Mouse (Mus musculus): ENCODE measurements around the gene Cd101. TPM values are rescaled to one million over a fixed set of nuclear protein-coding genes. Genes with fewer than 3 reads are reported as not detected.

Cd101 gene
- polyA plus RNA-seq, 1 experiment from 2014 or later, result 0.09 TPM

DNA sequence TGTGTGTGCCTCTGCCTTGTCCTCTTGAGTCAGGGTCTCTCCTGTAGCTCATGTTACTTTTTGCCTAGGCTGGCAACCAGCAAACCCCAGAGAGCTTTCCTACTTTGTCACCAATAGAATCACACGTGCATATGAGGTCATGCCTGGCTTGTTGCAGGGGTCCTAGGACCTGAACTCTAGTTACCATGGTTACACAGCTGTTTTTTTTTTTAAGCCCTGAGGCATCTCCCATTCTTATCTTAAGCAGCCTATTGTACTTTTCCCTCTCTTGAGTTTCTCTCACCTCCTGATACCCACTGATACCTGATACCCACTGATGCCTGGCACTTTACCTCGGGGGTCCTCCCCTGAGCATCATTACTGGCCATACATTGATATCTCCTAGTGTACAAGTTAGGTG is 29.6 kb downstream of the Cd101 start:
- Histone ChIP-seq H3K36me3 (ENCODE audit: control insufficient read depth, insufficient read depth, low read length) (no peaks in the 10 kb centered on the region), H3K4me1 (ENCODE audit: control insufficient read depth, insufficient read depth, low read length) (no peaks in the 10 kb centered on the region), H3K27ac (ENCODE audit: low read length) (no peak overlapping the region), H3K9me3 (replicated peaks; ENCODE audit: control insufficient read depth, low read length) (no peaks in the 10 kb centered on the region), H3K4me3 (replicated peaks; ENCODE audit: low read length) (no peak overlapping the region), H3K27me3 (ENCODE audit: control insufficient read depth, insufficient read depth, low read length) (no peaks in the 10 kb centered on the region), H3K4me2 (ENCODE audit: low read depth, low read length) (no peak overlapping the region), H3K9ac (ENCODE audit: low read length) (no peak overlapping the region)
- WGBS, result 31% methylated on average over 2 of the region's 2 CpGs
- no peak for ATAC-seq (ENCODE audit: insufficient read depth, low FRiP score)

DNA sequence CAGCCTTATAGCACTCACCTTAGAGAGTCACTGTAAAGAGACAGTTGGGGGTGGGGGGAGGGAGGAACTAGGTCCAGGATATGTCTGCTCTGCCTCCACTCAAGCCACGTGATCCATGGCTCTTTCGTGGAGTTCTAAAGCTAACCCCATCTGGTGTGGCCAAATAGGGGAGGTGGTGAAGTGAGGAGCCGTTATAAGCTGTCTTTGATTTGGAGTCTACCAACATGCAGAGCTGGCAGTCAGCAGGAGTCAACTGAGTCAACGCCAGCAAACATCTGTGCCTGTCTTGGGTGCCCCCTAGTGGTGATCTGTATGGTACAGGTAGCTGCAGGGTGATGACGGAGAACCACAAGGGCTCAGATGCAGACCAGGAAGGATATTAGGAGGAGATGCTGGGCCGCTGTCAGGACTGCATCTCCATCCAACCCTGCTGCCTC is 30.4 kb downstream of the Cd101 start:
- WGBS, result 30% methylated on average over 6 of the region's 6 CpGs
- no peak for ATAC-seq (ENCODE audit: insufficient read depth, low FRiP score)
- no peak overlapping the region for H3K4me3 ChIP-seq (replicated peaks; ENCODE audit: low read length)

DNA sequence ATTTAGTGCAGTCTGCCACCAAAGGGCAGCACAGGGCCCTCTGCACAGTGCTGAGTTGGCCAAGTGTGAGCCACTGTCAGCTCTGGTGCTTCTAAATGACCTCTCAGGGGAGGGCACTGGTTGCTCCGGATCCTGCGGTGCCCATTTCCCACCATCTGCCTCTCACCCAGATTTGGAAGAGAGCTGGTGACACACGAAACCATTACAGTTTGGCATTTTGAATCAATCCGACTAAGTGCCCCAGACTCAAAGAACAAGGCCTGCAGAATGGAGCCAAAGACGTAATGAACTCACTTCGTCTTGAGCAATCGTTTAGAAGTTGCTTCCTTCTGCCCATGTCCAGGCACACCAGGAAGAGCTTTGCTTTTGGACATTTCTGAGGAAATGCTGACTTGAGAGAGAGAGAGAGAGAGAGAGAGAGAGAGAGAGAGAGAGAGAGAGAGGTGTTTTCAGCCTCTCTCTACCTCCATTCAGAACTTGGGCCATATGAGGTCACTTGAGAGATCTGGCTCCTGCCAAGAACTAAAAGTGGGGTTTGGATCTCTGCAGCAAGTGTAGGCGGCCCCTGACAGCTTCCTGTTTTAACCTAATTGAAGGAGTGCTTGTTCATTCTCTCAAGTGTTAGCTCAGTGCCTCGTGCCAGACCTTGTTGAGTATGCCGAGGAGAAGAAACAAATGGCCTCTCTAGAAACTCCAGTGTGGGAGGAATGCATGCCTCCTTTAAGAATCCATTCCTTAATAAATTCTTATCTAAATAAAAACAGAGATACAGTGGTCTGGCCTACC is 31.4 kb downstream of the Cd101 start:
- Histone ChIP-seq H3K4me1 (ENCODE audit: control insufficient read depth, insufficient read depth, low read length) (0 out of 2 replicates have a peak, but pooled peaks cover 4% of the 10 kb centered on the region), H3K36me3 (ENCODE audit: control insufficient read depth, insufficient read depth, low read length) (no peaks in the 10 kb centered on the region), H3K9ac (ENCODE audit: low read length) (no peak overlapping the region), H3K4me2 (ENCODE audit: low read depth, low read length) (no peak overlapping the region), H3K9me3 (replicated peaks; ENCODE audit: control insufficient read depth, low read length) (no peaks in the 10 kb centered on the region), H3K27me3 (ENCODE audit: control insufficient read depth, insufficient read depth, low read length) (no peaks in the 10 kb centered on the region), H3K4me3 (replicated peaks; ENCODE audit: low read length) (no peak overlapping the region), H3K27ac (ENCODE audit: low read length) (no peak overlapping the region)
- WGBS, result 65% methylated on average over 10 of the region's 10 CpGs
- ATAC-seq (ENCODE audit: insufficient read depth, low FRiP score), result peak; percentile 33; the same call in 1 of the 2 replicates

More for the DNA sequence above, 30.4 kb downstream of the Cd101 start:
- H3K9ac ChIP-seq (ENCODE audit: low read length), result no peak overlapping the region
- no peaks in the 10 kb centered on the region for H3K36me3 ChIP-seq (ENCODE audit: control insufficient read depth, insufficient read depth, low read length)
- no peaks in the 10 kb centered on the region for H3K9me3 ChIP-seq (replicated peaks; ENCODE audit: control insufficient read depth, low read length)
- H3K27ac ChIP-seq (ENCODE audit: low read length), result no peak overlapping the region
- no peak overlapping the region; the same call in 1 of the 2 replicates for H3K4me2 ChIP-seq (ENCODE audit: low read depth, low read length)
- H3K4me1 ChIP-seq (ENCODE audit: control insufficient read depth, insufficient read depth, low read length), result no peaks in the 10 kb centered on the region
- H3K27me3 ChIP-seq (ENCODE audit: control insufficient read depth, insufficient read depth, low read length), result no peaks in the 10 kb centered on the region

- Histone ChIP-seq H3K9ac (ENCODE audit: low read length) (no peak overlapping the region), H3K4me2 (ENCODE audit: low read depth, low read length) (no peak overlapping the region), H3K27ac (ENCODE audit: low read length) (no peak overlapping the region), H3K9me3 (replicated peaks; ENCODE audit: control insufficient read depth, low read length) (no peaks in the 10 kb centered on the region), H3K36me3 (ENCODE audit: control insufficient read depth, insufficient read depth, low read length) (no peaks in the 10 kb centered on the region), H3K27me3 (ENCODE audit: control insufficient read depth, insufficient read depth, low read length) (no peaks in the 10 kb centered on the region), H3K4me3 (replicated peaks; ENCODE audit: low read length) (no peak overlapping the region), H3K4me1 (ENCODE audit: control insufficient read depth, insufficient read depth, low read length) (0 out of 2 replicates have a peak, but pooled peaks cover 4% of the 10 kb centered on the region)
- ATAC-seq (ENCODE audit: insufficient read depth, low FRiP score), result no peak
- 82% methylated on average over 4 of the region's 4 CpGs for WGBS
These were observed 35.1 kb downstream of the Cd101 start for GRCm38 (mm10) chr3:100994252-100994651.

- ATAC-seq (ENCODE audit: insufficient read depth, low FRiP score), result no peak
- H3K4me3 ChIP-seq (replicated peaks; ENCODE audit: low read length), result no peak overlapping the region
- H3K27me3 ChIP-seq (ENCODE audit: control insufficient read depth, insufficient read depth, low read length), result no peaks in the 10 kb centered on the region
- H3K9me3 ChIP-seq (replicated peaks; ENCODE audit: control insufficient read depth, low read length), result no peaks in the 10 kb centered on the region
- no peaks in the 10 kb centered on the region for H3K36me3 ChIP-seq (ENCODE audit: control insufficient read depth, insufficient read depth, low read length)
- 35% methylated on average over 15 of the region's 15 CpGs for WGBS
- H3K27ac ChIP-seq (ENCODE audit: low read length), result no peak overlapping the region; the same call in 1 of the 2 replicates
- no peak overlapping the region for H3K9ac ChIP-seq (ENCODE audit: low read length)
- H3K4me1 ChIP-seq (ENCODE audit: control insufficient read depth, insufficient read depth, low read length), result 0 out of 2 replicates have a peak, but pooled peaks cover 4% of the 10 kb centered on the region
- no peak overlapping the region for H3K4me2 ChIP-seq (ENCODE audit: low read depth, low read length)
These were observed 35.6 kb downstream of the Cd101 start for GRCm38 (mm10) chr3:100993718-100994117.

DNA sequence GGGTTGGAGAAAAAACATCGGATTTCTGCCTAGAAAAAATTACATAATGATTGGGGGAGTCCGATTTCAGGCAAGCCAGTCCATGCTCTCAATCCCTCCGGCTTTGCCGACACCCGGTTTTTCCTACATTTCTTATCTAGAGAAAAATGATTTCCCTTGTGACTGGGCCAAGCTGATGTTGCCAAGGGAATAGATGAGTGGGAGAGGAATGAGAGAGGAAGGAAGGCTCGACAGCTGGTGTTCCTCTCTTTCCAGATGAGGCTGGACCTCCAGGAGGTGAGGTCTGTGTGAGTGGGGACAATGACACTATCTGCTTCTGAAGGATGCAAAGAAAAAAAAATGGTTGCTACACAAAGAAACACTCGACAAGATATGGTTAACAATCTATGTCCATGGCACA is 36.2 kb downstream of the Cd101 start:
- H3K36me3 ChIP-seq (ENCODE audit: control insufficient read depth, insufficient read depth, low read length), result no peaks in the 10 kb centered on the region
- H3K4me1 ChIP-seq (ENCODE audit: control insufficient read depth, insufficient read depth, low read length), result 0 out of 2 replicates have a peak, but pooled peaks cover 4% of the 10 kb centered on the region
- H3K4me2 ChIP-seq (ENCODE audit: low read depth, low read length), result no peak overlapping the region
- no peak overlapping the region for H3K27ac ChIP-seq (ENCODE audit: low read length)
- no peak overlapping the region for H3K9ac ChIP-seq (ENCODE audit: low read length)
- no peak for ATAC-seq (ENCODE audit: insufficient read depth, low FRiP score)
- WGBS, result 46% methylated on average over 7 of the region's 7 CpGs
- no peaks in the 10 kb centered on the region for H3K9me3 ChIP-seq (replicated peaks; ENCODE audit: control insufficient read depth, low read length)
- H3K4me3 ChIP-seq (replicated peaks; ENCODE audit: low read length), result no peak overlapping the region
- H3K27me3 ChIP-seq (ENCODE audit: control insufficient read depth, insufficient read depth, low read length), result no peaks in the 10 kb centered on the region

- Histone ChIP-seq H3K4me3 (replicated peaks; ENCODE audit: low read length) (no peak overlapping the region), H3K4me1 (ENCODE audit: control insufficient read depth, insufficient read depth, low read length) (0 out of 2 replicates have a peak, but pooled peaks cover 4% of the 10 kb centered on the region), H3K27ac (ENCODE audit: low read length) (no peak overlapping the region), H3K27me3 (ENCODE audit: control insufficient read depth, insufficient read depth, low read length) (no peaks in the 10 kb centered on the region), H3K9me3 (replicated peaks; ENCODE audit: control insufficient read depth, low read length) (no peaks in the 10 kb centered on the region), H3K4me2 (ENCODE audit: low read depth, low read length) (no peak overlapping the region), H3K9ac (ENCODE audit: low read length) (no peak overlapping the region), H3K36me3 (ENCODE audit: control insufficient read depth, insufficient read depth, low read length) (no peaks in the 10 kb centered on the region)
- no peak for ATAC-seq (ENCODE audit: insufficient read depth, low FRiP score)
- WGBS, result 39% methylated on average over 1 of the region's 1 CpGs
These were observed 39.1 kb downstream of the Cd101 start for GRCm38 (mm10) chr3:100990231-100990630.

DNA sequence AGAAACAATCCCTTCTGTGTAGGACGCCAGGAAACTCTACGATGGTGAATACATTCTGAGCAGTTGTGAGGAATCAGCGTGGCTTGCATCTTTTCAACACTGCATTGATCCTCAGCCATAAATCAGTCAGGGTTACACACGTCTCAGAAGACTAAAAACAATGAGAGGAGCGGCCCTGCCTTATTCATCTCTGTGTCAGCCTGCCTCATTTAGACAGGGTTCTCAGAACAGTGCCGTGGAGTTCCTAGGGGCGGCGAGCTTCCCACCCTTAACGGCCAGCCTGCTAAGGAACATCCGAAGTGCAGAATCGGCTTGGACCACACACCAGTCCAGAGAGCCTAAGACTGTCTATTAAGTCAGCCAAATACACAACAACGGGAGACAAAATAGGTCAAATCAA is 39.9 kb downstream of the Cd101 start:
- Histone ChIP-seq H3K4me1 (ENCODE audit: control insufficient read depth, insufficient read depth, low read length) (0 out of 2 replicates have a peak, but pooled peaks cover 4% of the 10 kb centered on the region), H3K27me3 (ENCODE audit: control insufficient read depth, insufficient read depth, low read length) (no peaks in the 10 kb centered on the region), H3K4me2 (ENCODE audit: low read depth, low read length) (no peak overlapping the region), H3K4me3 (replicated peaks; ENCODE audit: low read length) (no peak overlapping the region), H3K27ac (ENCODE audit: low read length) (no peak overlapping the region), H3K9me3 (replicated peaks; ENCODE audit: control insufficient read depth, low read length) (no peaks in the 10 kb centered on the region), H3K9ac (ENCODE audit: low read length) (no peak overlapping the region), H3K36me3 (ENCODE audit: control insufficient read depth, insufficient read depth, low read length) (no peaks in the 10 kb centered on the region)
- ATAC-seq (ENCODE audit: insufficient read depth, low FRiP score), result no peak
- WGBS, result 31% methylated on average over 12 of the region's 12 CpGs

GRCm38 (mm10) chr3:100979290-100979689 is 50.1 kb downstream of the Cd101 start:
- no peak for ATAC-seq (ENCODE audit: insufficient read depth, low FRiP score)
- H3K27me3 ChIP-seq (ENCODE audit: control insufficient read depth, insufficient read depth, low read length), result no peaks in the 10 kb centered on the region
- no peak overlapping the region for H3K9ac ChIP-seq (ENCODE audit: low read length)
- no peak overlapping the region for H3K4me2 ChIP-seq (ENCODE audit: low read depth, low read length)
- H3K9me3 ChIP-seq (replicated peaks; ENCODE audit: control insufficient read depth, low read length), result no peaks in the 10 kb centered on the region
- 72% methylated on average over 8 of the region's 8 CpGs for WGBS
- H3K4me3 ChIP-seq (replicated peaks; ENCODE audit: low read length), result no peak overlapping the region
- H3K36me3 ChIP-seq (ENCODE audit: control insufficient read depth, insufficient read depth, low read length), result no peaks in the 10 kb centered on the region
- H3K4me1 ChIP-seq (ENCODE audit: control insufficient read depth, insufficient read depth, low read length), result no peaks in the 10 kb centered on the region
- no peak overlapping the region for H3K27ac ChIP-seq (ENCODE audit: low read length)

Data from stomach, embryonic 16.5 days (tissue).